Mouse (Mus musculus) cerebellum, adult 2 months (tissue): Measurements from ENCODE around the gene AU040320. TPM values are rescaled to one million over a fixed set of nuclear protein-coding genes. Genes with fewer than 3 reads are reported as not detected.

ENCODE experiments used
- DNase-seq, 2 experiments: peaks; one replicate each; pipeline ENCODE4 v3.0.0; 2021
- H3K27ac ChIP-seq: fragments of 200-500 bp; 2 replicates; pipeline ENCODE4 v1.5.1; 2012; ENCODE audit warnings: low read length, control low read depth, inconsistent platforms; ENCODE audit not compliant: insufficient read depth
- H3K27me3 ChIP-seq: fragments of 200-500 bp; 2 replicates; pipeline ENCODE4 v1.6.1; 2012; ENCODE audit warnings: inconsistent platforms, mild to moderate bottlenecking, low read length, moderate library complexity; ENCODE audit not compliant: control insufficient read depth, insufficient read depth
- H3K4me1 ChIP-seq: fragments of 200-500 bp; 2 replicates; pipeline ENCODE4 v1.6.1; 2011; ENCODE audit warnings: low read length; ENCODE audit not compliant: control insufficient read depth, insufficient read depth
- H3K4me3 ChIP-seq: fragments of 200-500 bp; replicated peaks from 2 replicates; pipeline ENCODE3; 2011; ENCODE audit warnings: mild to moderate bottlenecking, low read depth, low read length, control low read depth; ENCODE audit not compliant: insufficient read depth
- CTCF ChIP-seq: fragments of 200-500 bp; IDR thresholded peaks from 2 replicates; pipeline ENCODE4 v1.5.1; 2011; ENCODE audit warnings: low read depth, mild to moderate bottlenecking, control low read depth, low read length, moderate library complexity, borderline replicate concordance; ENCODE audit not compliant: insufficient read depth
- POLR2A ChIP-seq: fragments of 200-500 bp; IDR thresholded peaks from 2 replicates; pipeline ENCODE4 v1.6.1; 2011; ENCODE audit warnings: low read length, control low read depth, borderline replicate concordance; ENCODE audit not compliant: insufficient read depth
- WGBS: fragments of 180-500 bp; shearing (Covaris S2); methylation state at CpG from one replicate; pipeline ENCODE4 v1.1.7; 2018; 5-methylcytosine and 5-hydroxymethylcytosine counted together
- polyA plus RNA-seq: library from polyadenylated mRNA; depleted of rRNA; stranded (reverse); fragments of >200 nt; gene quantifications from 2 replicates; pipeline ENCODE4 v1.2.3, GENCODE M21; 2012

The AU040320 gene
- polyA plus RNA-seq, 1 experiment, result 51.0 TPM

DNA sequence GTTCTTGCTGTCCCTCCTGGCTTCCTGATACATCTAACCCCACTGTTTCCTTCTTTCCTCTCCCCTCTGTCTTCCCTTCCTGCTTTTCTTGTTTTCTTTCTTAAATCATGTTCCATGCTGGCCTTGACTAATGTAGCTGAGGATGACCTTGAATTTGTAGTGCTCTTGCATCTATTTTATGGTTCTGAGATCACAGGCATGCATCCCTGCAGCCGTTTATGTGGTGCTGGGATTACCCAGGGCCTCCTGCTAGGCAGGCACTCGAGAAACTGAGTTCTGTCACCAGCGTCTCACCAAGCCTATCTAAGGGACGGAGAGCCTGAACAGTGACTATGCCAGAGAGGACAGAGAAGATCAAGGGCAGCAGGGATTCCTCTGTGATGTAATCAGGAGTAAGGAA lies 52.4 kb downstream of the AU040320 start:
- WGBS, result 70% methylated on average over 4 of the region's 4 CpGs
- H3K4me3 ChIP-seq, result no peak overlapping the region
- H3K4me1 ChIP-seq, result peaks cover 16% of the 10 kb centered on the region; the same call in 1 of the 2 replicates
- TF ChIP-seq CTCF (no peak), POLR2A (no peak)
- H3K27me3 ChIP-seq, result no peaks in the 10 kb centered on the region
- no peak overlapping the region for H3K27ac ChIP-seq
- DNase-seq, result no peak

DNA sequence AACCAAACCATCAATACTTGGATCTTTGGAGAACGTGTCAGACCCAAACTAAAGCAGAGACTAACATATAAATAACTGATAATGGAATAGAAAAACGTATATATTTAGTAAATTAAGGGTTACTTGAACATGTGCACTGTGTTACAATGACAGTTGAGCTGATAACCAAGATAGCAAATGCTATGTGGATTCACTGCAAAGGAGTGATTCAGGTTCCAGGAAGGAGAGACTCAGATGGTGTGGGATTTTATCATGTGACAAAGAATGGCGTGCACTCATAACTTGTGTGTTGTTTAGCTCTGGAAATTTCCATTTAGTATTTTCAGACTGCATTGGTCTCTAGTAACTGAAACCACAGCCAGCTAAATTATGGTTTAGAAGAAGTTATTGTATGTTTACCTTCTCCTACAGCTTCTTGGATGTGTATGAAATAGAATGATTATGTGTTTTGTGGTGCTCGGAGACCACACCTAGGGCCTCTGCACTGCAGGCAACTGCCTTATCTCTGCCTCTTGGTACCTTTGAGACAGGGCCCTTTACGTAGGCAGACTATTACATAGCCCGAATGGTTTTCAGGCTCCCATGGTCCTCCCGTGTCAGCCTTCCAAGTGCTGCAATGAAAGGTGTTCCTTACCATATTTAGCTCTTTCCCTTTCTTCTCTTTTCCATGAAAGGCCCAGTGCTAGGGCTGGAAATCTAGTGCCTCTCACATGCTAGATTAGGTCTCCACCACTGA lies 53.5 kb downstream of the AU040320 start:
- Histone ChIP-seq H3K4me1 (peaks cover 16% of the 10 kb centered on the region; the same call in 1 of the 2 replicates), H3K4me3 (no peak overlapping the region), H3K27me3 (no peaks in the 10 kb centered on the region), H3K27ac (no peak overlapping the region)
- no peak for DNase-seq
- TF ChIP-seq POLR2A (no peak), CTCF (no peak)
- 95% methylated on average over 7 of the region's 7 CpGs for WGBS

DNA sequence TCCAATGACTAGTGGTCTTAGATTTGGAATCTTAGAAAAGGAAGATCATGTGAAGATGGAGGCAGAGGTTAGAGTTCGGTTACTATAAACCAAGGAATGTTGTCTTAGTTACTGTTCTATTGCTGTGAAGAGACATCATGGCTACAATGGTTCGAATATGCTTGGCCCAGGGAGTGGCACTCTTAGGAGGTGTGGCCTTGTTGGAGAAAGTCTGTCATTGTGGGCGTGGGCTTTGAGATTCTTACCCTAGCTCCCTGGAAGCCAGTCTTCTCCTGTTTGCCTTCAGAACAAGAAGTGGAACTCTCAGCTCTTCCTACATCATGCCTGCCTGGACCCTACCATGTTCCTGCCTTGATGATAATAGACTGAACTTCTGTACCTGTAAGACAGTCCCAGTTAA lies 57.2 kb downstream of the AU040320 start:
- WGBS, result 92% methylated on average over 3 of the region's 3 CpGs
- no peaks in the 10 kb centered on the region for H3K27me3 ChIP-seq
- H3K4me1 ChIP-seq, result no peaks in the 10 kb centered on the region
- no peak for TF ChIP-seq CTCF
- H3K4me3 ChIP-seq, result no peak overlapping the region
- DNase-seq, result no peak
- H3K27ac ChIP-seq, result no peak overlapping the region

DNA sequence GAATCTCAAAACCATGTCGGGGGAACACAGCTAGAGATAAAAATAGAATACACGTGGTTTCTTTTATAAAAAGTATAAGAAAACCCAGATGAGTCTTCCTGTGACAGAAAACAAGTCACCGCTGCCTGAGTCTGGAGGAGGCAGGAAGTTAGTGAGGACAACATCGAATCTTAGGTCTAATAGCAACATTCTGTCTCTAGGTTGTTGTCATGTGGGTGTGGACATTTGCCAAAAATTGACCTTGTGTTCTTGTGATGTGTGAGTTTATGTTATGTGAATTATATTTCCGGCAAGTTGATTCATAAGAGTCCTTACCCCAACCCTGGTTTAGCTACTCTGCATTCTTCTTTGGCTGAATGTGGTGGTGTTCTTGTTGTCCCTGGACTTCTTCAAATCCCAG lies 59.9 kb downstream of the AU040320 start:
- Histone ChIP-seq H3K4me3 (no peak overlapping the region), H3K27ac (no peak overlapping the region), H3K4me1 (no peaks in the 10 kb centered on the region), H3K27me3 (no peaks in the 10 kb centered on the region)
- DNase-seq, result no peak
- WGBS, result 70% methylated on average over 5 of the region's 5 CpGs
- no peak for TF ChIP-seq POLR2A
- TF ChIP-seq CTCF, result no peak

DNA sequence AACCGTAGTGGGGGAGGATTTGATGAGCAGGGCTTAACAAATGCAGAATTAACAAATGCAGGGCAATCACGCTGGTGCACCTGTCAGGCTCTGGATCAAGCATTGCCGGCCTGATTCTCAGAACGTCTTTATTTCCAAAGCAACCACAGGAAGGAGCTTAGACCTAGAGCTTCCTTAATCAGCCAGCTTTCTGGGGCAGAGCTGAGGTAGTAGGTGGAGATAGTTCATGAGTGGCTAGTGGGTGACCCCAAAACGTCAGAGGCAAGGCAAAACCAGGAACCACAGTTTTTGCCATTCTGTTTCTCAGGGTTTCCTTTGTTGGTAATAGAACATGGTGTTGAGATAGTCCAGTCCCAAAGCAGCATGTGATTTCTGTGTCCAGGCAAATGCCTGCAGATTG lies 61.5 kb downstream of the AU040320 start:
- TF ChIP-seq CTCF (no peak), POLR2A (no peak)
- no peaks in the 10 kb centered on the region for H3K27me3 ChIP-seq
- H3K4me3 ChIP-seq, result no peak overlapping the region
- H3K27ac ChIP-seq, result no peak overlapping the region
- no peak for DNase-seq
- no peaks in the 10 kb centered on the region for H3K4me1 ChIP-seq
- 74% methylated on average over 5 of the region's 5 CpGs for WGBS

DNA sequence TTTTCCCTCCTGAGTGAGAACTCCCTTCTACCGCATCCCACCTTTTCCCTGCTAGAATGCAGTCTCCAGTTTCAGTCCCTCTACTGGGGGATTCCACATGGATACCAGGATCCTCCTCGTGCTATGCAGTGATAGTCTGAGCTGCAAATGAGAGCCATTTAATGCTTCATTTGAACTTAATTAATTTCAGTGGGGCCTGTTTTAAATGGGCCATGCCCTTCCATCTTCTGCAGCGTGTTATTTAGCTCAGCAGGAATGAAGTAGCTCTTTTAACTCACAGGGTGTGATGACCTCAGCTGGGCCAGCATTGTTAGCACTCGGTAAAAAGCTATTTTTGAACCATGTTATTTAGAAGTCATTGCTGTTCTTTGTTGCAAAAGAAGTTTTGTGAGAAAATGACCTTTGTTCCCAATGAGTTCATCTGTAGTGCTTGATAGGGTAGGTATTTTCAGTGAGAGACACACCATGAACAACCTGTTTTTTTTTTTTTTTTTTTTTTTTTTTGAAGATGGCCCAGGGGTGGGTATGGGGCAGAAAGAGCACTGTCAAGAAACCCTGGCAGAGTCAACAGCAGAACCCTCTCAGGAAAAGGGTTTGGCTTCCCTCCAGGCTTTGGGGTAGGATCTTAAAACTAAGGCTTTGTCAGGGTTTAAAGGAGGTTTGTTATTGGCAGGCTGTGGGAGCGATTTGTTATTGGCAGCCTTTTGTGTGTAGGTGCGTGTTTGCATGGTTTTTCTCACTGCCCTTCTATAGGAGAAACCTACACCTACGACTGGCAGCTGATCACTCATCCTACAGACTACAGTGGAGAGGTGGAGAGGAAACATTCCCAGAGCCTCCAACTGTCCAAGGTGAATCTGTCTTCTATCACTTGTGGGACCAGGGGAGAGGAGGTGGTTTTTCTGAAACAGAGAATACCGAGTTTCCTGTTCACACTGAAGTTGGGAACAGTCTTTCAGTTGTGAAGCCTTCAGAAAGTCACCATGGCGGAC lies 69.8 kb downstream of the AU040320 start:
- DNase-seq, result no peak
- H3K4me3 ChIP-seq, result no peak overlapping the region
- WGBS, result 63% methylated on average over 9 of the region's 9 CpGs
- H3K4me1 ChIP-seq, result no peaks in the 10 kb centered on the region
- H3K27me3 ChIP-seq, result no peaks in the 10 kb centered on the region
- no peak overlapping the region for H3K27ac ChIP-seq
- TF ChIP-seq POLR2A (no peak), CTCF (no peak)

DNA sequence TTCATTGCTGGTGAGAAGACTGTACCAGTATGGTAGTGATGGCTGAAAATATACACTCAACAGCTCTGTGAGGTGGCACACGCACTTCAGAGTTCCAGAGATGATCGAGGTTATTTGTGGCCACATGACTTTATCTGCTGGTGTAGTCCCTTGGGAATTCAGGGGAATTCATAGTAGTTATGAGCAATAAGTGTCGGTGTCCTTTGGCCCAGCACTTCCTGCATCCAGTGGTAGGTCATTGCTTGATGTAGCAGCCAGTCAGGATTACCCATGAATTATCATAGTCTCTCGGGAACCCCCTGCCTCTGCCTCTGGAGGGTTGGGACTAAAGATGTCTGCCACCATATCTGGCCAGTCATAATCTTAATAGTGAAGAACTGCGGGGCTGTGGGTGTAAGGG lies 70.6 kb downstream of the AU040320 start:
- no peaks in the 10 kb centered on the region for H3K27me3 ChIP-seq
- no peak for TF ChIP-seq POLR2A
- TF ChIP-seq CTCF, result no peak
- WGBS, result 86% methylated on average over 5 of the region's 5 CpGs
- no peak overlapping the region for H3K27ac ChIP-seq
- DNase-seq, result no peak
- H3K4me3 ChIP-seq, result no peak overlapping the region
- no peaks in the 10 kb centered on the region for H3K4me1 ChIP-seq
